Mouse (Mus musculus) heart, postnatal 0 days (tissue): Measurements from ENCODE around the gene Snap91.

Experiments used
- CTCF ChIP-seq: IDR thresholded peaks from 2 replicates; pipeline ENCODE4 v1.5.1; 2016; ENCODE audit warnings: antibody characterized with exemption, control low read depth, low read depth
- EP300 ChIP-seq: IDR thresholded peaks from 2 replicates; pipeline ENCODE4 v1.6.1; 2016; ENCODE audit warnings: antibody characterized with exemption, low read depth

- no peak for TF ChIP-seq CTCF
- TF ChIP-seq EP300, result no peak
These were observed 61.1 kb downstream of the Snap91 start for GRCm38 (mm10) chr9:86819366-86819765.
